Comparison of ENCODE assay signal across 25 mouse cellular contexts in genomic region chr6:72051247-72051646, GRCm38 (mm10). TPM values are rescaled to one million over a fixed set of nuclear protein-coding genes. Genes with fewer than 3 reads are reported as not detected.
A peak's percentile ranks its signal among the peaks of the same experiment; 100 is the strongest.
DNase-seq lines count a peak whose midpoint lies in the region; ATAC-seq and TF ChIP-seq lines count a peak whose summit lies in the region.
"Had no signal": no experiment of that assay in that cellular context is flagged by ENCODE, and none has a peak within 500 bp of the region (broad histone marks: within the 10 kb centered on the region; RNA-seq: fewer than 3 reads in every experiment).

No protein-coding gene starts in this region.

- H3K36me3 ChIP-seq in megakaryocyte, embryonic 14.5 days (replicated peaks; ENCODE audit: low read length) = no peaks in the 10 kb centered on the region
- no peaks in the 10 kb centered on the region for H3K36me3 ChIP-seq in myocyte (ENCODE audit: control insufficient read depth, insufficient read depth)
- H3K36me3 ChIP-seq: embryonic facial prominence, embryonic 10.5 days; embryonic facial prominence, embryonic 15.5 days; hindbrain, embryonic 13.5 days; limb, embryonic 13.5 days; lung, embryonic 15.5 days; neural tube, embryonic 13.5 days had no signal

- peak overlapping the region; percentile 56 for H3K4me3 ChIP-seq in megakaryocyte, embryonic 14.5 days (replicated peaks)
- no peak overlapping the region for H3K4me3 ChIP-seq in myocyte
- H3K4me3 ChIP-seq: embryonic facial prominence, embryonic 10.5 days; embryonic facial prominence, embryonic 15.5 days; forebrain, embryonic 13.5 days; hindbrain, embryonic 13.5 days; layer of hippocampus, adult 2 months; limb, embryonic 13.5 days; lung, embryonic 15.5 days; neural tube, embryonic 13.5 days had no signal

- H3K4me2 ChIP-seq in myocyte (ENCODE audit: low read depth) = peak overlapping the region; percentile 69
- H3K4me2 ChIP-seq: embryonic facial prominence, embryonic 15.5 days; forebrain, embryonic 13.5 days; hindbrain, embryonic 13.5 days; limb, embryonic 13.5 days; liver, embryonic 11.5 days; lung, embryonic 15.5 days; midbrain, embryonic 11.5 days; neural tube, embryonic 13.5 days had no signal

- H3ac ChIP-seq in myocyte (ENCODE audit: control insufficient read depth, insufficient read length) = no peak overlapping the region

- no peaks in the 10 kb centered on the region for H3K79me2 ChIP-seq in myocyte (ENCODE audit: control insufficient read depth, insufficient read depth)

- H3K27me3 ChIP-seq in megakaryocyte, embryonic 14.5 days (replicated peaks) = peaks cover 32% of the 10 kb centered on the region
- no peaks in the 10 kb centered on the region for H3K27me3 ChIP-seq in myocyte (ENCODE audit: control insufficient read depth, insufficient read depth, insufficient read length)
- H3K27me3 ChIP-seq: embryonic facial prominence, embryonic 15.5 days; forebrain, embryonic 13.5 days; hindbrain, embryonic 13.5 days; limb, embryonic 13.5 days; lung, embryonic 15.5 days; neural tube, embryonic 13.5 days had no signal

- ATAC-seq in megakaryocyte, adult 5-6 weeks (ENCODE audit: poor library complexity, severe bottlenecking) = no peak
- ATAC-seq in common myeloid progenitor, adult 5-6 weeks (replicated peaks; ENCODE audit: low read depth, poor library complexity, severe bottlenecking) = peak; percentile 57
- ATAC-seq: CD4-positive, CD25-positive, alpha-beta regulatory T cell, adult 4 months; forebrain, embryonic 13.5 days; intestine, embryonic 16.5 days had no signal

- peaks cover 4% of the 10 kb centered on the region; the same call in 1 of the 2 replicates for H3K9me3 ChIP-seq in megakaryocyte, embryonic 14.5 days
- H3K9me3 ChIP-seq: embryonic facial prominence, embryonic 10.5 days; embryonic facial prominence, embryonic 15.5 days; forebrain, embryonic 13.5 days; hindbrain, embryonic 13.5 days; limb, embryonic 13.5 days; lung, embryonic 15.5 days; neural tube, embryonic 13.5 days had no signal

- no peak for TF ChIP-seq POLR2A in myocyte (IDR thresholded peaks at IDR 0.05; ENCODE audit: insufficient read length, low read depth)

- intact Hi-C loops in heart, postnatal 25 days (cut with DNase I) = loop anchor here (5.0 kb wide), 1 partner anchor 124 kb away; no protein-coding TSS in a partner anchor

- DNase-seq in heart, adult 11 months = peak; percentile 19
- no peak for DNase-seq in heart, postnatal 25 days (ENCODE audit: low spot score)
- no peak for DNase-seq in cerebellum, adult 9-10 months
- DNase-seq in cerebellum, postnatal 4 days (ENCODE audit: low spot score in 2 of 2) = no peak
- DNase-seq: cerebellum, adult 11-12 months; cerebellum, postnatal 10 days; gastrocnemius, postnatal 14 days; heart, postnatal 36 days; right cerebral cortex, postnatal 25 days had no signal

- peaks cover 59% of the 10 kb centered on the region for H3K4me1 ChIP-seq in megakaryocyte, embryonic 14.5 days
- H3K4me1 ChIP-seq: embryonic facial prominence, embryonic 10.5 days; embryonic facial prominence, embryonic 15.5 days; forebrain, embryonic 13.5 days; limb, embryonic 13.5 days; neural tube, embryonic 13.5 days had no signal

TF ChIP-seq in myocyte, 11 proteins besides CTCF, POLR2A, EP300 and RAD21:
- no peak for TF ChIP-seq SRF (IDR thresholded peaks at IDR 0.05; ENCODE audit: control insufficient read depth, insufficient read length, low read depth)
- TF ChIP-seq MAX (IDR thresholded peaks at IDR 0.05; ENCODE audit: low read depth) = no peak
- no peak for TF ChIP-seq TCF12 (IDR thresholded peaks at IDR 0.05; ENCODE audit: insufficient read depth, poor library complexity, severe bottlenecking)
- no peak for TF ChIP-seq REST (IDR thresholded peaks at IDR 0.05; ENCODE audit: insufficient read depth, insufficient read length)
- TF ChIP-seq USF1 (IDR thresholded peaks at IDR 0.05; ENCODE audit: low read depth) = no peak
- TF ChIP-seq CEBPB (IDR thresholded peaks at IDR 0.05; ENCODE audit: insufficient read depth, poor library complexity, severe bottlenecking) = no peak
- TF ChIP-seq MYOG (IDR thresholded peaks at IDR 0.05; ENCODE audit: control insufficient read depth in 1 of 3, insufficient read depth in 1 of 3, insufficient read length in 2 of 3, low read depth in 2 of 3) = no peak
- TF ChIP-seq POLR2AphosphoS2 (IDR thresholded peaks at IDR 0.05; ENCODE audit: insufficient read length, low read depth) = no peak
- TF ChIP-seq MYOD1 (IDR thresholded peaks at IDR 0.05; ENCODE audit: control insufficient read depth in 1 of 3, insufficient read length in 2 of 3, low read depth in 2 of 3) = no peak
- no peak for TF ChIP-seq TCF3 (IDR thresholded peaks at IDR 0.05; ENCODE audit: insufficient read length, low read depth)

RNA-seq across cellular contexts. Expression of gene St3gal5, which starts 46.1 kb away (rescaled TPM):
- 10 to 100 TPM; 56.3 to 58.1 TPM for total RNA-seq in heart, postnatal 25 days (2021)
- polyA plus RNA-seq in megakaryocyte, embryonic 14.5 days (2012; ENCODE audit: insufficient read depth, low replicate concordance) = 10.8 and 22.3 TPM in 2 replicates
- 57.9 and 69.2 TPM in 2 replicates for total RNA-seq in megakaryocyte, adult 5-6 weeks (2015)
- 73.5 and 121 TPM in 2 replicates for total RNA-seq in megakaryocyte, adult 5-6 weeks (2017)
- 33.8 and 41.8 TPM in 2 replicates for total RNA-seq in common myeloid progenitor, adult 5-6 weeks (2017)
- 94.5 TPM for polyA plus RNA-seq in myocyte (2012; fragmentation: generic; extraction: Trizol)
